Mouse (Mus musculus): ENCODE results near the gene Gm28553.
"Not testable (repeated sequence)": the region's sequence is repeated elsewhere in the genome, so short reads cannot be mapped to it uniquely, and the experiment has no call there.

Gene Gm28553

GRCm38 (mm10) chrY:48856197-48856596 lies at the start of gene Gm28553:
Gene Gm28553, plus strand, starts transcription at chrY:48856497.
- DNase-seq (ENCODE audit: low read depth, low spot score) = not testable (repeated sequence)
